Mouse (Mus musculus) cerebellum, adult 18-20 months (tissue): ENCODE measurements around the gene Trim31.

ENCODE experiments used
- DNase-seq, 2 experiments: peaks; one replicate each; pipeline ENCODE4 v3.0.0; 2021

Gene Trim31

GRCm38 (mm10) chr17:36897065-36897464, 853 bp upstream of the Trim31 start:
- no peak for DNase-seq

GRCm38 (mm10) chr17:36899376-36899775, 1.5 kb downstream of the Trim31 start:
- no peak for DNase-seq

- no peak for DNase-seq
Observed at GRCm38 (mm10) chr17:36900001-36900400, 2.1 kb downstream of the Trim31 start.

- no peak for DNase-seq
Observed at GRCm38 (mm10) chr17:36900691-36901090, 2.8 kb downstream of the Trim31 start.

GRCm38 (mm10) chr17:36903651-36904050, 5.7 kb downstream of the Trim31 start:
- no peak for DNase-seq

- no peak for DNase-seq
Observed at GRCm38 (mm10) chr17:36908235-36908634, 10.3 kb downstream of the Trim31 start.

- DNase-seq = no peak
Observed at GRCm38 (mm10) chr17:36909802-36910201, 11.9 kb downstream of the Trim31 start.

GRCm38 (mm10) chr17:36912031-36912430, 14.1 kb downstream of the Trim31 start:
- no peak for DNase-seq

GRCm38 (mm10) chr17:36914108-36914507, 16.2 kb downstream of the Trim31 start:
- peak; percentile 81 to 83 for DNase-seq

- peak; percentile 53 to 71 for DNase-seq
Observed at GRCm38 (mm10) chr17:36915076-36915475, 17.2 kb downstream of the Trim31 start.

- no peak for DNase-seq
Observed at GRCm38 (mm10) chr17:36920239-36920638, 22.3 kb downstream of the Trim31 start.

GRCm38 (mm10) chr17:36922715-36923114, 24.8 kb downstream of the Trim31 start:
- no peak for DNase-seq

- no peak for DNase-seq
Observed at GRCm38 (mm10) chr17:36923491-36923890, 25.6 kb downstream of the Trim31 start.

GRCm38 (mm10) chr17:36927496-36928120, 29.7 kb downstream of the Trim31 start:
- no peak for DNase-seq

GRCm38 (mm10) chr17:36929236-36929932, 31.5 kb downstream of the Trim31 start:
- DNase-seq = no peak

- DNase-seq = no peak
Observed at GRCm38 (mm10) chr17:36930233-36930632, 32.3 kb downstream of the Trim31 start.

GRCm38 (mm10) chr17:36931130-36931529, 33.2 kb downstream of the Trim31 start:
- DNase-seq = no peak

GRCm38 (mm10) chr17:36931806-36932205, 33.9 kb downstream of the Trim31 start:
- no peak for DNase-seq

- DNase-seq = no peak
Observed at GRCm38 (mm10) chr17:36938056-36938455, 40.1 kb downstream of the Trim31 start.

GRCm38 (mm10) chr17:36942391-36942790, 44.5 kb downstream of the Trim31 start:
- peak; percentile 80 to 86 for DNase-seq

GRCm38 (mm10) chr17:36942791-36943471, 45.0 kb downstream of the Trim31 start, which contains the start of gene Rnf39:
Gene Rnf39 (plus strand): TSS chr17:36942918.
- peak; percentile 56 to 68 for DNase-seq

- no peak for DNase-seq
Observed at GRCm38 (mm10) chr17:36943691-36944090, 45.8 kb downstream of the Trim31 start.

- peak in 1 of 2 experiments; percentile 34 for DNase-seq
Observed at GRCm38 (mm10) chr17:36944121-36944775, 46.3 kb downstream of the Trim31 start.
